Mouse (Mus musculus) large intestine, adult 2 months (tissue): ENCODE data around the gene Hacd4. TPM values are rescaled to one million over a fixed set of nuclear protein-coding genes. Genes with fewer than 3 reads are reported as not detected.

ENCODE experiments used
- DNase-seq: peaks from one replicate; pipeline ENCODE4 v3.0.0-alpha.2; 2012; ENCODE audit warnings: low read depth, low spot score
- WGBS: fragments of 180-500 bp; shearing (Covaris S2); methylation state at CpG from one replicate; pipeline ENCODE4 v1.1.7; 2018; 5-methylcytosine and 5-hydroxymethylcytosine counted together
- polyA plus RNA-seq: library from polyadenylated mRNA; depleted of rRNA; stranded (reverse); fragments of >200 nt; gene quantifications from 2 replicates; pipeline ENCODE4 v1.2.3, GENCODE M21; 2012; rRNA removed

Gene Hacd4
- 1.0 and 1.3 TPM in 2 replicates for polyA plus RNA-seq

GRCm38 (mm10) chr4:88438326-88438989 is at the start of gene Hacd4:
Gene Hacd4, minus strand, starts transcription at chr4:88438928.
- 9% methylated on average over 14 of the region's 14 CpGs for WGBS
- DNase-seq, result peak; percentile 7

- DNase-seq, result no peak
- WGBS, result 74% methylated on average over 3 of the region's 3 CpGs
Measured at GRCm38 (mm10) chr4:88488107-88488506, 49.4 kb upstream of the Hacd4 start.

- no peak for DNase-seq
- 78% methylated on average over 6 of the region's 6 CpGs for WGBS
Measured at GRCm38 (mm10) chr4:88480130-88480529, 41.4 kb upstream of the Hacd4 start.

DNA sequence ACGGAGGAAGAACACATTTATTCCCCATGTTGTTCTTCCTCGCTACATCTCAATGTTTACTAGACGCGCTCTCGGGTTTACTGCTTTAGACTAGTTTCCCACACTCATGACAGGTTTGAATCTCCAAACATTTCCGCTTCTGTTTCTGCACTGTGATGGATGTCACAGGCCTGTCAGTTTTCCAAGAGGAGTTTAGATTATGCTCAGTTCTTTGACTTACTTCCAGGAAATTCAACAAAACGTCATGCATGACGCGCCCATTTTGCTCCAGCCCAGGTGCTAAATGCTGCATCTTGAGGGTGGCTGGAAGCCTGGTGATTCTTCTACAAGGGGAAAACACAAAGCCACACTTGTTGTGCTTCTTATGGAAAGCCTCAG is 40.1 kb upstream of the Hacd4 start:
- 42% methylated on average over 9 of the region's 9 CpGs for WGBS
- DNase-seq, result no peak

- 52% methylated on average over 4 of the region's 4 CpGs for WGBS
- DNase-seq, result no peak
Measured at GRCm38 (mm10) chr4:88478177-88478808, 39.6 kb upstream of the Hacd4 start.

DNA sequence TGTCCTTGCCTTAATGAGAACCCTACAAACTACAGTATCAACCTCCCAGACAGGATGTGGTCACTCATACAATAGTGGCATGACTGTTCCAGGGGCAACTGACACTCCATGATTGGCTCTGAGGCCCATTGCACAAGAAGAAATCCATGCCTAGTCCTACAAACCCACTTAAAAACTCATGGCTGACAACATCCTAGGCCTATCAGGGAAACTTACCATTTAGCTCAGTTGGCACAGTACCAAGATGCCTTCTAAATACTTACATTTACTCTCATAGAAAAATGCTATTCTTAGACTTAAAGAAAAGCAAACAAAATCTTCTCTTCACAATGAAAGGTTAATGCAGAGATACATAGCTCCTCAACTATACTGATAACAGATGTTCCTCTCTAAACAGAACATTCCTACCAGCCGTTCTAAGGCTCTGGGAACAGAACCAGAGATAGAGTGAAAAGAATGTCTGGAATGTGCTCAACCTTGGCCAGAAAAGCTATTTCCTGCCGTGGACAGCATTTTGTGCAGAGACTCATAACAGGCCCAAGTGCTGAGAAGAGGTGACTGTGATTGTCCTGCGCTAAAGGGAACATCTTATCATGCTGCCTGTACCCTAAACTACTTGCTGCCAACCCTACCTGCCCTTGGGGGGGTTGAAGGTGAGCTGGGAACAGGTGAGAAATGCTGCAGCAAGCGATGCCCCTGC is 37.9 kb upstream of the Hacd4 start:
- no peak for DNase-seq
- WGBS, result 44% methylated on average over 4 of the region's 4 CpGs

GRCm38 (mm10) chr4:88476084-88476483 is 37.4 kb upstream of the Hacd4 start:
- no peak for DNase-seq
- 90% methylated on average over 3 of the region's 3 CpGs for WGBS

DNA sequence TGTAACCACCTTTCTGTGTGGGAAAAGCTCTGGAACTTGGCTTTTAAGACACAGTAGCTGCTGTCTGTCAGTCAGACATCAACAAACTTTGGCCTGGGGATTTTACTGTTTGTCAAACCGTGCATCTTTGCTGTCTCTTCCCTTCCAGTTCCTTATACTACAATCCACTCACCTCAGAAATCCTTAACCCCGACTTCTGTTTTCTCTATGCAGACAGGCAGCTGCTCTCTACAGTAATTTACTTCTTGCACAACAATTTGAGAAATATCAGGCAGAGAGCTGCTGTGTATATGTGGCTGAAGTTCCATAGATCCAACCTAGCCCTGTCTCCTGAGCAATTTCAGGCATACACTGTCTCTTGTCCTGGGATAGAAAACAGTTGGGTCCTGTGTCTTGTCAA is 32.8 kb upstream of the Hacd4 start:
- no peak for DNase-seq
- 28% methylated on average over 2 of the region's 2 CpGs for WGBS

DNA sequence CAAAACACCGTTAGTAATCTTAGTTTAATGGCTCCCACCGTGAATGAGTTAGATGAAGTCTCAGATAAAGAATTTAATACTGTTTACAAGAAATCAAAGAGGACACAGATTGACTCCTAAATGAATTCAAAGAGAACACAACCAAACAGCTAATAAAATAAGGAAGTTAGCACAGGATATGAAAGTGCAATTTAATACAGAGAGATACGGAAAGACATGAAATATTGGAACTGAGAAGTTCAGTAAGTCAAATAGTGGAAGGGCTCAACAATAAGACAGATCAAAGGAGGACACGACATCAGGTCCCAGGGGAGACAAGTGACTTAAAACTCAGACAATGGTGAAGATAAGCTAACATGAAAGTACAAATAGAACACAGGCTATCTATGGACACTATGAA is 25.8 kb upstream of the Hacd4 start:
- WGBS, result 60% methylated on average over 4 of the region's 4 CpGs
- DNase-seq, result no peak

- DNase-seq, result no peak
- 62% methylated on average over 8 of the region's 8 CpGs for WGBS
Measured at GRCm38 (mm10) chr4:88462981-88463646, 24.4 kb upstream of the Hacd4 start.

- 79% methylated on average over 1 of the region's 1 CpGs for WGBS
- DNase-seq, result no peak
Measured at GRCm38 (mm10) chr4:88462501-88462900, 23.8 kb upstream of the Hacd4 start.

DNA sequence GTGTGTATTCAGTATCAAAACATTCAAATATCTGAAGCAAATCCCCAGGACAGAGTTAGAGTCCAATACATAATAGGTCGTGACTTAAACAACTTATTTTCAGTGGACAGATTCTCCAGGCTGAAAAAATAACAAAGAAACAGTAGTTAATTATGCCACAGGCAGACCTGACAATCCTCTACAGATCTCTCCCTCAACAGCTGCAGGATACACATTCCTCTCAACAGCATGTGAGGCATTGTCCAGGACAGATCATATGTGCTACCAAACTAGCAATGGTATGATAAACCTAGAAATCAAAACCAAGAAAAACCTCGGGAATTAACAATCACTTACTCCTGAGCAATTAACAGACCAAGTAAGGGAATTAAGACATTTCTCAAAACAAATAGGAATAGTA is 22.6 kb upstream of the Hacd4 start:
- 72% methylated on average over 2 of the region's 2 CpGs for WGBS
- DNase-seq, result no peak

DNA sequence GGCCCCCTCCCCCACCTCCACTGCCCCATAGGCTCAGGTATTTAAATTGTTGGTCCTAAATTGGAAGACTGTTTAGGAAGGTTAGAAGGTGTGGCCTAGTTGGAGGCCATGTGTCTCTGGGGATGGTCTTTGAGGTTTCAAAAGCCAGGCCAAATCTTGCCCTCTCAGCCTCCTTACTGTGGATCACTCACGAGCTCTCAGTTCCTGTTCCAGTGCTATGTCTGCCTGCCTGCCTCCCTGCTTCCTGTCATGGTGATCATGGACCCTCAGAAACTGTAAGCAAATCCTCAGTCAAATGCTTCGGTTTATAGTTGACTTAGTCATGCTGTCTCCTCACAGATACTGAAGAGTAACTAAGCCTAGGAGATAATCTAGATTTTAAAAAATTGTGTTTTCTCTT is 19.9 kb upstream of the Hacd4 start:
- DNase-seq, result no peak
- WGBS, result 61% methylated on average over 2 of the region's 2 CpGs

DNA sequence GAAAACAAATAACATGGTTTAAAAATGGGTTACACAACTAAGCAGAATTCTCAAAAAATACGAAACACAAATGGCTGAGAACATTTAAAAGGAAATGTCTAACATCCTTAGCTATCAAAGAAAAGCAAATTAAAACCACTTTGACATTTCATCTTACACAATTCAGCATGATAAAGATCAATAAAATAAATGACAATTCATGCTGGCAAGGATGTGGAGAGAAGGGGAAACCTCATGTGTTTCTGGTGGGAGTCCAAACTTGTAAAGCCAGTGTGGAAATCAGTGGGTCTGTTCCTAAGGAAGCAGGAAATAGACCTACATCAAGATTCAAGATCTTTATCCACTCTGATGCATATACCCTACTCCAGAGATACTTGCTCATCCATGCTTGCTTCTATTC is 19.4 kb upstream of the Hacd4 start:
- no peak for DNase-seq
- WGBS, result 76% methylated on average over 1 of the region's 1 CpGs

DNA sequence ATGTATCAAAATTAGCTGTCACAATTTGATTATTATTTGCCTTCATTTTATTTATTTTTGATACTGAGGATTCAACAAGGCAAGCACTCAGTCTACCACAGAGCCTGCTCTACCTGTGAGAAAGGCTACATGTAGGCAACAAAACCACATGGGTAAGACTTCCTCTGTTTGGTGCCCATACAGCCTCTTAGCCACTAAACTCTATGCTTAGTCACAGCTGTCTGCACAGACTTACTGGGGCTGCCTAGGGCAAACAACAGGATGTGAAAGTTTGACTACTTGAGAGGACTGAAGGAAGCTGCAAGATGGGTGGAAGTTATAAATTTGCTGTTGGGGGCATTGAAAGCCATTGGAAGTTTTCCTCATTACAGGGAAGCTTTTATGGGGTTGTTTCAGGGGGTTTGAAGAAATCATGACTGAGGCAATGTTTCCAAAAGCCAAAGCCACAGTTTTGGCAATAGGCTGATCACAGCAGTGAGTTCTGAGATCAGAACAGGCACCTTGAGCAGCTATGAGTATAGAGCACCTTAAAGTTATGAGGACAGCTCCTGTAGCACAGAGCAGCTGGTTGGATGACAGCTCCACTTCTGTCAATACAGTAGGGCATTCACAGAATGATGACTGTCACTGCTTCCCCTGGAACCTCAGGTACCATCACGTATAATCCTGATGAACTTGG is 11.5 kb upstream of the Hacd4 start:
- no peak for DNase-seq
- WGBS, result 90% methylated on average over 1 of the region's 1 CpGs

- WGBS, result 68% methylated on average over 2 of the region's 2 CpGs
- DNase-seq, result no peak
Measured at GRCm38 (mm10) chr4:88448976-88449375, 10.2 kb upstream of the Hacd4 start.

- DNase-seq, result no peak
- WGBS, result 83% methylated on average over 7 of the region's 7 CpGs
Measured at GRCm38 (mm10) chr4:88440814-88441213, 2.1 kb upstream of the Hacd4 start.

DNA sequence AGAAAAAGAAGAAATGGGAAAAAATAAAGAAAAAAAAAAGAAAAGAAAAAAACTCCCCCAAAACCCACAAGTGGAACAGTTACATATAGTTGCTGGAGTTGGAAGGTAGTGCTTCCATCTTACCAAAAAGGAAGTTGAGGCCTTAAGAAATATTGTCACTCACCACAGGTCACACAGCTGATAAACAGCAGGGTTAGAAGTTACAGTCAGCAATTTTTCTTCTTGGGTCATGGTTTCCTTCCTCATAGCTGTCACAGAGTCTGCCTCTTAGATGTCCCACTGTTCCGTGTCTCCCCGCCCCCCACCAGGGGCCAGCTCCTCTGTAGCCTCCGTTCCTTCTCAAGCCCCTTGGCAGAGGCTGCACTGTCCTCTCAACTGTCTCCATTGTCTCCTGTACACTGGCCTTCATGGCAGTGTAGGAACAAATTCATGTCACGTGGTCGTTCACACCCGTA is 968 bp upstream of the Hacd4 start:
- no peak for DNase-seq
- WGBS, result 85% methylated on average over 6 of the region's 6 CpGs

DNA sequence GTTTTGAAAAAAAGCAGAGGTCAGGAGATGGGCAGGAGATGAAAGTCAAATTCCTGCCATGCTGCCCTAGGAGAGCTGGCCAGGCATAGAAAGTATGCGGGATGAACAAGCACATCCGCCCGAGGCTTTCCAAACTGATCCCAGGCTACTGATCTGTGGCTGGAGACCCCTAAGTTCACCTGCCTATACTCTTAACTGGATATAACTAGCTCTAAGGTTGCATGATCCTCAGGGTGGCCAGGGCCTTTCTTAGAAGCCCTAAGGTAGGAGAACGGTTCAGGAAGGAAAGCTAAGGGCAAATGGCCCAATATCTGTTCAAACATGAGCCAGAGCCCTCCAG is 232 bp upstream of the Hacd4 start:
- WGBS, result 21% methylated on average over 4 of the region's 4 CpGs
- no peak for DNase-seq

DNA sequence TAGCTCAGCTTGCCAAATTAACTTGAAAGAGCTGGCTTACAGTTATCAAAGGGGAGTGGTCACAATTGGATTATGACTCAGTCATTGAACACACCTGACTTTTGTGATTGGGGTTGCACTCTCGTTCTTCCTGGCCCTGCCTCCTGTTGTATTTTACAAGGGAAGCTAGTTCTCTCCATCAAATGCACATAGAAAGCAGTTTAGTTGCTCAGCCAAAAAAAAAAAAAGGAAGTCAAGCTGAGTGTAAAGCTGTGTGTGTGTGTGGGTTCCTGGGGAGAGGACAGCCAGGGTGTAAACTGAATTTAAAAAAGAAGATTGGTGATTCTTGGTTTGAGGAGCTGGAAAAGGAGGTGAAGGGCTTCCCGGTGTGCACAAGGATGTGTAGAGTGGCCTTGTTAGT is 811 bp downstream of the Hacd4 start:
- peak; percentile 13 for DNase-seq
- 12% methylated on average over 2 of the region's 2 CpGs for WGBS
